10 mouse cellular contexts compared by ENCODE assay signal in the genomic region with DNA sequence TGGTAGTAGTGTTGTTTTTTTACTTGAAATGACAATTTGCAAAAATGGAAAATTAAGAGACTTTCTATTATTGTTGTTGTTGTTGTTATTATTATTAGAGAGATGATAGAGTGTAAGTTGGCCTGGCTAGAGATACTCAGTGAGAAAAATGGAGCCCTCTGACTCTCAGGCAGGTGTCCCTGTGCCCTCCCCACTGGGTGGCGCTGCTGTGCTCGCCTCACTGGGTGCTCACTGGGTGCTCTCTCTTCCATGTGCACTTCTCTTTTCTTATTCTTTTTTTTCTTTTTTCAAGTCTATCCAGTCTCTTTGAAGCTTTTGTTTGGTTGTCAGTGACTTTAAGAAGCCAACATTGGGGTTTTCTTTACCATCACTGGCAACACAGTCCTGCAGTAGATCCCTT. TPM values are rescaled to one million over a fixed set of nuclear protein-coding genes. Genes with fewer than 3 reads are reported as not detected.
DNase-seq lines count a peak whose midpoint lies in the region; ATAC-seq and TF ChIP-seq lines count a peak whose summit lies in the region.
"Had no signal": no experiment of that assay in that cellular context is flagged by ENCODE, and none has a peak within 500 bp of the region (broad histone marks: within the 10 kb centered on the region; RNA-seq: fewer than 3 reads in every experiment).

No protein-coding gene starts in this region.

- TF ChIP-seq POLR2A in brain, embryonic 14.5 days (IDR thresholded peaks at IDR 0.05; ENCODE audit: borderline replicate concordance, extremely low read depth, insufficient read depth, insufficient read length, poor library complexity, severe bottlenecking): no peak
- TF ChIP-seq POLR2A in small intestine, adult 2 months (IDR thresholded peaks at IDR 0.05; ENCODE audit: low read depth, low read length): no peak

- TF ChIP-seq CTCF in brain, embryonic 14.5 days (IDR thresholded peaks at IDR 0.05; ENCODE audit: borderline replicate concordance, extremely low read depth, insufficient read depth, insufficient read length): peak; percentile 32; the same call in 1 of the 2 replicates
- TF ChIP-seq CTCF in small intestine, adult 2 months (IDR thresholded peaks at IDR 0.05; ENCODE audit: extremely low read depth, insufficient read length, insufficient replicate concordance, low read depth, low read length): peak; percentile 58

- DNase-seq in left cerebral cortex, postnatal 4 days: peak; percentile 48
- DNase-seq in left cerebral cortex, postnatal 36 days (ENCODE audit: low spot score in 2 of 2): no peak
- peak; percentile 30 for DNase-seq in ES-E14 (ENCODE audit: low read depth, low spot score)
- no peak for DNase-seq in brain, embryonic 14.5 days (ENCODE audit: low read depth)
- no peak for DNase-seq in midbrain, embryonic 11.5 days (ENCODE audit: low spot score, missing footprints)
- DNase-seq: cerebellum, adult 9-10 months; forebrain, postnatal 0 days had no signal

- no peaks in the 10 kb centered on the region for H3K4me1 ChIP-seq in ES-E14 (ENCODE audit: control insufficient read depth in 2 of 2, insufficient read depth in 2 of 2, low read length in 2 of 2, poor library complexity in 1 of 2)
- H3K4me1 ChIP-seq in small intestine, adult 2 months (ENCODE audit: control insufficient read depth, insufficient read depth, insufficient read length, low read length): no peaks in the 10 kb centered on the region; the same call in 1 of the 2 replicates
- H3K4me1 ChIP-seq in midbrain, embryonic 11.5 days (ENCODE audit: control insufficient read depth, insufficient read depth, low read length): no peaks in the 10 kb centered on the region
- H3K4me1 ChIP-seq: lung, embryonic 15.5 days had no signal

- no peaks in the 10 kb centered on the region for H3K9me3 ChIP-seq in ES-E14 (ENCODE audit: control insufficient read depth, insufficient read depth, low read depth, low read length)
- no peaks in the 10 kb centered on the region for H3K9me3 ChIP-seq in midbrain, embryonic 11.5 days (ENCODE audit: control insufficient read depth, low read length)
- H3K9me3 ChIP-seq: lung, embryonic 15.5 days had no signal

- no peak overlapping the region for H3K4me3 ChIP-seq in ES-E14 (ENCODE audit: insufficient read depth in 1 of 2, low read depth in 1 of 2, low read length in 2 of 2, poor library complexity in 1 of 2, severe bottlenecking in 1 of 2)
- no peak overlapping the region for H3K4me3 ChIP-seq in small intestine, adult 2 months (ENCODE audit: low read depth, low read length)
- H3K4me3 ChIP-seq in midbrain, embryonic 11.5 days (ENCODE audit: low read depth, low read length): no peak overlapping the region
- H3K4me3 ChIP-seq: lung, embryonic 15.5 days had no signal

- no peak overlapping the region for H3K4me2 ChIP-seq in midbrain, embryonic 11.5 days
- H3K4me2 ChIP-seq: lung, embryonic 15.5 days had no signal

- intact Hi-C loops in left cerebral cortex, postnatal 4 days (cut with DNase I): no loop called here
- intact Hi-C loops in left cerebral cortex, postnatal 36 days (cut with DNase I): no loop called here

- H3K27ac ChIP-seq in ES-E14 (ENCODE audit: insufficient read depth, low read depth, low read length, poor library complexity, severe bottlenecking): no peak overlapping the region
- H3K27ac ChIP-seq in small intestine, adult 2 months (ENCODE audit: insufficient read depth, low read depth, low read length): no peak overlapping the region
- H3K27ac ChIP-seq in midbrain, embryonic 11.5 days (ENCODE audit: low read depth, low read length): no peak overlapping the region
- H3K27ac ChIP-seq: lung, embryonic 15.5 days had no signal

- WGBS in small intestine, adult 2 months: 56% methylated on average over 2 of the region's 2 CpGs
- 39% methylated on average over 2 of the region's 2 CpGs for WGBS in midbrain, embryonic 11.5 days

- H3K27me3 ChIP-seq in small intestine, adult 2 months (ENCODE audit: control insufficient read depth, insufficient read depth, low read length): no peaks in the 10 kb centered on the region
- no peaks in the 10 kb centered on the region for H3K27me3 ChIP-seq in midbrain, embryonic 11.5 days (ENCODE audit: control insufficient read depth, insufficient read depth, low read length)
- H3K27me3 ChIP-seq: lung, embryonic 15.5 days had no signal

- no peak for ATAC-seq in midbrain, embryonic 11.5 days (ENCODE audit: low FRiP score)
- no peak for ATAC-seq in activated CD4-positive, CD25-positive, alpha-beta regulatory T cell, adult 4 months
- ATAC-seq: forebrain, postnatal 0 days had no signal

- H3K9ac ChIP-seq in ES-E14 (ENCODE audit: insufficient read depth, low read depth, low read length, poor library complexity, severe bottlenecking): no peak overlapping the region
- no peak overlapping the region for H3K9ac ChIP-seq in midbrain, embryonic 11.5 days (ENCODE audit: low read length)
- H3K9ac ChIP-seq: forebrain, postnatal 0 days; lung, embryonic 15.5 days had no signal

- no peaks in the 10 kb centered on the region for H3K36me3 ChIP-seq in ES-E14 (ENCODE audit: control insufficient read depth, insufficient read depth, low read length, poor library complexity, severe bottlenecking)
- H3K36me3 ChIP-seq in small intestine, adult 2 months (ENCODE audit: control insufficient read depth, insufficient read depth, low read length): peaks cover 30% of the 10 kb centered on the region
- H3K36me3 ChIP-seq in midbrain, embryonic 11.5 days (ENCODE audit: control insufficient read depth, insufficient read depth, low read length): no peaks in the 10 kb centered on the region
- H3K36me3 ChIP-seq: lung, embryonic 15.5 days had no signal

- in situ Hi-C loops in ES-E14 (cut with MboI; ENCODE audit: low sequenced_read_pairs in 2 of 2, unreplicated experiment in 2 of 2): no loop called here

TF ChIP-seq in ES-E14, 5 proteins besides CTCF, POLR2A, EP300 and RAD21:
- TF ChIP-seq ZC3H11A (IDR thresholded peaks at IDR 0.05; ENCODE audit: borderline replicate concordance, low read depth, low read length) (0 out of 2 replicates have a peak, but pooled peaks have one; percentile 3), MAFK (IDR thresholded peaks at IDR 0.05; ENCODE audit: insufficient read depth, low read depth, low read length) (no peak)

RNA-seq across cellular contexts. Expression of a gene that starts 18.6 kb away (rescaled TPM):
- 1 to 10 TPM in 1 of 2 experiments, under 1 TPM in 1; 0.94 to 1.2 TPM for total RNA-seq in left cerebral cortex, postnatal 4 days (2021)
- total RNA-seq in left cerebral cortex, postnatal 36 days (2021): 1 to 10 TPM; 1.9 to 2.0 TPM
- 0.11 and 0.36 TPM in 2 replicates for total RNA-seq in ES-E14 (2012; rRNA removed)
- polyA plus RNA-seq in brain, embryonic 14.5 days (2012; rRNA removed): 0.26 and 0.51 TPM in 2 replicates
- polyA plus RNA-seq in small intestine, adult 2 months (2012; rRNA removed): 41.7 and 92.0 TPM in 2 replicates
- polyA plus RNA-seq in midbrain, embryonic 11.5 days (2014; fragmentation: Nextera tagmentation; extraction: Ambion mirVana): 0.04 TPM in 2 replicates
- under 1 TPM; 0.41 TPM for polyA plus RNA-seq in activated CD4-positive, CD25-positive, alpha-beta regulatory T cell, adult 4 months (2017; shearing (Covaris generic))

RNA-seq across cellular contexts. Expression of a gene that starts 18.7 kb away (rescaled TPM):
- 1 to 10 TPM; 1.2 to 2.4 TPM for total RNA-seq in left cerebral cortex, postnatal 4 days (2021)
- 1 to 10 TPM in 1 of 2 experiments, under 1 TPM in 1; 0.86 to 1.2 TPM for total RNA-seq in left cerebral cortex, postnatal 36 days (2021)
- 0.62 and 0.69 TPM in 2 replicates for total RNA-seq in ES-E14 (2012; rRNA removed)
- 0.43 and 0.60 TPM in 2 replicates for polyA plus RNA-seq in brain, embryonic 14.5 days (2012; rRNA removed)
- 1.2 and 3.0 TPM in 2 replicates for polyA plus RNA-seq in small intestine, adult 2 months (2012; rRNA removed)
- 0.93 and 1.0 TPM in 2 replicates for polyA plus RNA-seq in midbrain, embryonic 11.5 days (2014; fragmentation: Nextera tagmentation; extraction: Ambion mirVana)
- polyA plus RNA-seq in activated CD4-positive, CD25-positive, alpha-beta regulatory T cell, adult 4 months (2017; shearing (Covaris generic)): 1 to 10 TPM; 1.8 to 2.0 TPM

RNA-seq across cellular contexts. Expression of a gene that starts 49.2 kb away (rescaled TPM):
- total RNA-seq in left cerebral cortex, postnatal 4 days (2021): 10 to 100 TPM; 65.9 to 70.9 TPM
- total RNA-seq in left cerebral cortex, postnatal 36 days (2021): 10 to 100 TPM; 67.2 to 97.4 TPM
- total RNA-seq in ES-E14 (2012; rRNA removed): 53.1 and 54.3 TPM in 2 replicates
- 49.4 and 59.5 TPM in 2 replicates for polyA plus RNA-seq in brain, embryonic 14.5 days (2012; rRNA removed)
- polyA plus RNA-seq in small intestine, adult 2 months (2012; rRNA removed): 3.4 and 6.3 TPM in 2 replicates
- 74.5 and 77.6 TPM in 2 replicates for polyA plus RNA-seq in midbrain, embryonic 11.5 days (2014; fragmentation: Nextera tagmentation; extraction: Ambion mirVana)
- polyA plus RNA-seq in activated CD4-positive, CD25-positive, alpha-beta regulatory T cell, adult 4 months (2017; shearing (Covaris generic)): 10 to 100 TPM; 32.8 to 45.4 TPM

RNA-seq across cellular contexts. Expression of a gene that starts 59.3 kb away (rescaled TPM):
- 100 to 1,000 TPM; 105 to 123 TPM for total RNA-seq in left cerebral cortex, postnatal 4 days (2021)
- total RNA-seq in left cerebral cortex, postnatal 36 days (2021): 100 to 1,000 TPM; 119 to 143 TPM
- total RNA-seq in ES-E14 (2012; rRNA removed): 90.0 and 100 TPM in 2 replicates
- polyA plus RNA-seq in brain, embryonic 14.5 days (2012; rRNA removed): 150 and 158 TPM in 2 replicates
- 6.0 and 14.3 TPM in 2 replicates for polyA plus RNA-seq in small intestine, adult 2 months (2012; rRNA removed)
- polyA plus RNA-seq in midbrain, embryonic 11.5 days (2014; fragmentation: Nextera tagmentation; extraction: Ambion mirVana): 301 and 306 TPM in 2 replicates
- polyA plus RNA-seq in activated CD4-positive, CD25-positive, alpha-beta regulatory T cell, adult 4 months (2017; shearing (Covaris generic)): 100 to 1,000 TPM; 350 to 355 TPM

Comparison
In these comparisons a context has a peak if more than half of its experiments do, and no peak if none do; other contexts are left out.
1. DNase-seq: peak in left cerebral cortex, postnatal 4 days (single experiment) and ES-E14 (single experiment); none in left cerebral cortex, postnatal 36 days (0 of 2), brain, embryonic 14.5 days (single experiment) and midbrain, embryonic 11.5 days (single experiment).
2. RNA of a gene that starts 18.6 kb away (polyA plus RNA-seq): 41.7 to 92.0 TPM in small intestine, adult 2 months; 0.26 to 0.51 TPM in brain, embryonic 14.5 days, 0.41 TPM in activated CD4-positive, CD25-positive, alpha-beta regulatory T cell, adult 4 months and 0.04 TPM in midbrain, embryonic 11.5 days; every median in the first group is over 10 times any median in the second.